Mouse (Mus musculus) c-Kit-positive CD71-negative TER-119-negative erythroid progenitor cells, embryonic 14.5 days (primary cell): Measurements from ENCODE around the gene Akr1b8.
"Not testable (repeated sequence)": the region's sequence is repeated elsewhere in the genome, so short reads cannot be mapped to it uniquely, and the experiment has no call there.

Experiments
- DNase-seq: peaks from one replicate; pipeline ENCODE4 v3.0.0-alpha.2; 2013; ENCODE audit warnings: low read depth

Akr1b8 gene

GRCm38 (mm10) chr6:34400696-34401095, 46.8 kb downstream of the Akr1b8 start:
- DNase-seq, result no peak

GRCm38 (mm10) chr6:34406746-34407145, 52.8 kb downstream of the Akr1b8 start:
- no peak for DNase-seq

DNA sequence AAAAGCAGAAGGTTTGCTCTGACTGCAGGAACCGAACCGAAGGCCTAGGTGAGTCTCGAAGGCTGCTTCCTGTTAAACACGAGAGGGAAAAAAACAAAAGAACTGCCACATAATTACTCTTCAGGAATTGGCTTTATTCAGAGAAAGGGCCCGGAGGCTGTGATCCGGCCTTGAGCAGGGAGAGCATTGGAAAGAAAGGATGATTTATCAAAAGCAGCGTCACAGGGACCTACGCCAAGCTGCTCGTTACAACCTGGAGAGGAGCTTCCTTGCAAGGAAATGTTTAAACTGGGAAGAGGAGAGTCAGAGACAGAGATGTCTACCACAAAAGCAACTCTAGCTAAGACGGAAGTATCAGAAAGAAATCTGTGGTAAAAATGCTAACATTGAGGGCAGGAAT, 53.5 kb downstream of the Akr1b8 start:
- DNase-seq, result no peak

DNA sequence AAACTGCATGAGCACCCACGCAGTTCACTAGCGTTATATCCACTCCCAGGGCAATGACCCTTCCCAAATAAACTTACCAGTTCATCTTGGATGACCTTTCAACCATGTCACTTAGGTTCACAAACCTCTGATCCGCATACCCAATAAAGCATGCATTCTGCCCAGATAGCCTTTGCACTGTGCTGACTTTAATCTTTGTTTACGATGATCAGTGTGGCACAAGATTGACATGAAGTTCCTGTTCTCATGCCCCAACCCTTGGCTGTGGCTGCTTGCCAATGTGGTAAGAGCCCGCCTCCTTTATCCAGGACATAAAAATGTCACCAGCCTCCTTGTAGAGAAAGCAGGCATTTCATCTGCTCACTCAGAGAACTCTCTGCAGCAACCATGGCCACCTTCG, 58.1 kb downstream of the Akr1b8 start, which contains the start of gene Akr1b7:
TSS of gene Akr1b7 (plus strand) at position 312 of the 400 bp plus-strand sequence.
- no peak for DNase-seq

DNA sequence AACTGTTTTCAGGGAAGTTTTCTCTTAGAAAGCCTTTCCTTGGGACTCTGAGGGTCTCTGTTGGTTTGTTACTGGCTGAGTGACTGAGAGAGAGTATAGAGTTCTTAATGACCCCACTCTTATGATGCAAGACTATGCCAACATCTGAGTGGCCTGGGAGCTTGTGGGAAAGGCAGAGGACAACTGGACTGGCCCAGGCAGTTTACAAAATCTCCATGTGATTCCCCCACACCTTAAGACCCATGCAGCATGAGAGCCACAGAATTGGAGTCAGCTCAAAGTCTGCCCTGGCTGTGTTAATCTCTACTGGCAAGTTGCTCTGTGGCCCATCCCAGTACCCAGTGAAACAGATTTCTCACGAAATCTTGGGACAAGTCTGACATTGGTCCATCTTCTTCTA, 58.8 kb downstream of the Akr1b8 start:
- no peak for DNase-seq

- DNase-seq, result not testable (repeated sequence)
Observed at GRCm38 (mm10) chr6:34413386-34413785, 59.5 kb downstream of the Akr1b8 start.

DNA sequence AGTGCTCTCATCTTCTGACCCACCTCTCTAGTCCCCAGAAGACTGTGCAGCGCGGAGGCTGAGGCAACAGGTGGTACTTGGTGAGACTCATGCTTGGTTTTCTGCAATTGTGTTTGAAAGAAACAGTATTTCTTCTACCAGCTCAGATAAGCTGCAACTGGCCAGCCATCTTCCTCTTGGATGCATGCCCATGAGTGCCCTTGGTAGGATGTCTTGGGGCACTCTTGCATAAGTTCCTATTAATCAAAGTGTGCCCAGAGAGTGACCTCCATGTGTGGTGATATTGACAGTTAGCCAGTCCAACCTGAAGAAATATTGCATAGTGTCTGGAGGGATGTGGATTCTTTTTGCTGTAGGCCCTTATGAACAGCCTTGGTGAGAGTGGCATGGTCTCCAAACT, 62.6 kb downstream of the Akr1b8 start:
- no peak for DNase-seq
